Mouse (Mus musculus): ENCODE measurements around the gene Kcnj5.

Kcnj5 gene

GRCm38 (mm10) chr9:32314071-32314470 is 30.1 kb downstream of the Kcnj5 start:
- DNase-seq = no peak

DNA sequence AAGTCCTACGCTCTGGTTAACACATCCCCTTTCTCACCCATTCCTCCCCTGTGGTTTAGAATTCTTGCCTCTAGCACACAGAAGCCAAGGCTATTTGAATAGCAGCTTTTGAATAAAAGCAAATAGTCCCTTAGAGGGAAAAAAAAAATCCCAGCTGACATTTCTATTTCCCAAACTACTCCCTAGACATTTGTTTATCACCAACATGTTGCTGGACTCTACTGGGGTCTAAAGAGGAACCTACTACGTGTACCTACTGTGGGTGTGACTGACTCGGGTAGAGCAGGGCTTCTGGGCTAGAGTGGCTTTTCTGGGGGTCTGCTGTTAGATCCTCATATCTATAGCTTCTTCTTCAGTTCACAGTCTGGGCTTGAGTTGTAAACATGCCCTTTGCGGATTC is 31.9 kb downstream of the Kcnj5 start:
- DNase-seq = no peak

GRCm38 (mm10) chr9:32311786-32312185 is 32.4 kb downstream of the Kcnj5 start:
- DNase-seq = no peak

DNA sequence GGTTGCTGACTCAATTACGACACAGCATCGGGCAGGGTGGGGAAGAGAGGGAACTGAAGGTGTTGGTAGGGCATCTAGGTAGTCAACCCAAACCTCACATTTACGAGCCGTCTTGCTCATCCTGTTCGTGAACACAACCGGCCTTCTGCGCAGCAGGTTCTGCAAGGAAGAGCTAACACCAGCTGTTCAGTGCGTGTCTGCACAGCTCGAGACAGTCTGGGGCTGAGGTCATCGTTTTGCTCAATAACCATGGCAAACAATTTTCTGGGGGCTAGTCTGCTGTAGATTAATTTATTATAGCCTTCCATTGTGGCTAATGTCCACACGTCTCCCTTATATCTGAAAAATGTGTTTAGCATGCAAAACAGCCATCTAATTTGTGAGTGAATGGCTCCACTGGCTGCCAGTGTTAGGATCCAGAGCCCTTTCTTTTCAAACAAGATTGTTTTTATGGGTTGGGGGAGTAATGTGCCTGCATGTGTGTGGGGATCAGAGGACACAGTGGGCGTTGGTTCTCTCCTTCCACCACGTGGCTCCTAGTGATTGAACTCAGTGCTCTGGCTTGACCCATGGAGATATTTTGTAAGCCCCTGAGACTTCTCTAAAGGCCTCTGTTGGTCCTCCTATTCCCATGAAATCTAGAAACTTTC is 41.5 kb downstream of the Kcnj5 start:
- DNase-seq = no peak

- no peak for DNase-seq
Observed at GRCm38 (mm10) chr9:32295061-32295800, 48.9 kb downstream of the Kcnj5 start.

GRCm38 (mm10) chr9:32292686-32293085 is 51.5 kb downstream of the Kcnj5 start:
- DNase-seq = peak; percentile 30

- DNase-seq = peak; percentile 45
Observed at GRCm38 (mm10) chr9:32291618-32292017, 52.5 kb downstream of the Kcnj5 start.

DNA sequence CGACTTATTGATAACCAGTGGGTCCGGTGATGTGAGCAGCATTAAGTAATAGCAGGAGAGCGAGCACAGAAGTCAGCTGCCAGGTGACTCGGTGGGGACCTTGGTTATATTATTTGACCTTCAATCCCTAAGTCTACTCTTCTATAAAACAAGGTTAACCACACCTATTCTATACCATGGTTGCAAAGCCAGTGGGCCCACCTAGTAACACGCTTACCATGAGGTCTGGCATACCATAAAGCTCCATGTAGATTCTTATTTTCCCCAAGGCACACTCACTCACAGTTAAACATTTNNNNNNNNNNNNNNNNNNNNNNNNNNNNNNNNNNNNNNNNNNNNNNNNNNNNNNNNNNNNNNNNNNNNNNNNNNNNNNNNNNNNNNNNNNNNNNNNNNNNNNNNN is 60.6 kb downstream of the Kcnj5 start:
- peak; percentile 26 for DNase-seq

DNA sequence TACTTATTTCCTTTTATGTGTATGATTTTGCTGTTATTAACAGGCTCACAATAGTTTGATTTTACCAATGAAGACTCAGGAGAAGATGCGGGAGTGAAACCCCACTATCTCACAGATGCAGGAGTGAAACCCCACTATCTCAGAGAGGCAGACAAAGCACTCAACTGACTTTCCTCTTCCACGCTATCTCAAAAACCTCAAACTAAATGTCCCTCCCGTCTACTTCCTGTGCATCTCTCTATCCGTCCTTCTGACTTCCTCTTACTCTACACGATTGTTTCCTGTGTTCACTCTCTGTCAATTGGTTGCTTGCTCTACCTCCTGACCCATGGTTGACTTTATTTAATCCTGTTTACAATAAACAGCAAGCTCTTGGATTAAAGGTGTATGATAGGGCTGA is 63.7 kb downstream of the Kcnj5 start:
- no peak for DNase-seq

GRCm38 (mm10) chr9:32279789-32280188 is 64.4 kb downstream of the Kcnj5 start:
- peak; percentile 28 for DNase-seq

DNA sequence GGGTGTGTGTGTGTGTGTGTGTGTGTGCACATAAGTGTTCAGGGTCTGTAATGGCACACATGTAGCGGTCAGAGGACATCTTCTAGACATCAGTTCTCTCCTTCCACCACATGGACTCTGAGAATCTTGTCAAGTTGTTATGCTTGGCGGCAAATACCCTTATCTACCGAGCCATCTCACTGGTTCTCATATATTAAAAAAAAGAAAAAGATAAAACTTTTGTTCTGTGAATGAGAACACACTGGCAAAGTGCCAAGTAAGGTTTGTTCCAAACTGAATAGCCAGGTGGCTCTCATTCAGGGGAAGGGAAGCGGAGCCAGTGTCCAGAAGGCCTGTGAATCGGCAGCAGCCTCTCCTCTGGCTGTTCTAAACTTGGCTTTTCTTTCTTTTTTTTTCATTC is 66.1 kb downstream of the Kcnj5 start:
- DNase-seq = no peak

GRCm38 (mm10) chr9:32271896-32272444 is 72.2 kb downstream of the Kcnj5 start:
- DNase-seq = peak; percentile 88
